Mouse (Mus musculus) inflammation-experienced regulatory T-cells (primary cell): ENCODE measurements around the gene Zfp967. TPM values are rescaled to one million over a fixed set of nuclear protein-coding genes. Genes with fewer than 3 reads are reported as not detected.

ENCODE experiments used
- polyA plus RNA-seq, 2 experiments: library from polyadenylated mRNA; unstranded; fragments of 100-300 nt; shearing (Covaris generic); gene quantifications; one replicate each; pipeline ENCODE4 v1.2.1; 2017

Gene Zfp967
- not detected for polyA plus RNA-seq

GRCm38 (mm10) chr2:176520756-176521155 is at the start of gene Zfp967:
Zfp967 (plus strand) TSS chr2:176521056.

DNA sequence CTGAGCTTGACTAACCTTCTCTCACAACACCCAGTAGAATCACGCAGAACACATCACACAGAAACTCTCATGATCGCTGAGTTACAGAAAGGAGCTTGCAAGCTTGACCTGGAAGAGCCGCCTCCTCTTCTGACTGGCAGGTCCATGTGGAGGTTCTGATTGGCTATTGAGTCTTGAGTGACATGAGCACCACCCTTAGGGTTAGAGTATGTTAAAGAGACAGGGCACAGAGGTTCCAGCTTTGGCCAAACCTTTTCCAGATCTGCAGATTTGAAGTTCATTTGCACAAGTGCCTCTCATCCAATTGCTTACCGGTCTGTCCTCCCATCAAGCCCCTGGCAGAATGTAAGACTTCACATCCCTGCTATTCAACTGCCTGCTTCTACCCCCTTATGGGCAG is 34.2 kb upstream of the Zfp967 start, which contains the start of gene Gm14434:
Gene Gm14434 (minus strand): TSS at position 101 of the 400 bp plus-strand sequence.

Other genes starting within 250 kb of the Zfp967 start
- gene Gm11009, start 201.6 kb upstream of the Zfp967 start, polyA plus RNA-seq: not detected
- gene Gm14435, start 97.5 kb upstream of the Zfp967 start, polyA plus RNA-seq: 1 to 10 TPM; 6.2 to 8.3 TPM
- 1 to 10 TPM in 1 of 2 experiments, not detected in 1; 2.6 TPM for gene Gm14434, start 34.3 kb upstream of the Zfp967 start, polyA plus RNA-seq
- 1 to 10 TPM; 4.1 to 7.8 TPM for gene Gm14308, start 115.3 kb downstream of the Zfp967 start, polyA plus RNA-seq
- gene Zfp973, start 149.5 kb downstream of the Zfp967 start, polyA plus RNA-seq: 10 to 100 TPM in 1 of 2 experiments, 1 to 10 TPM in 1; 5.1 to 11.2 TPM
- gene Gm14305, start 187.3 kb downstream of the Zfp967 start, polyA plus RNA-seq: 10 to 100 TPM; 10.1 to 18.5 TPM